Mouse (Mus musculus) MEL (cell line): ENCODE results near the gene Mmp25. TPM values are rescaled to one million over a fixed set of nuclear protein-coding genes. Genes with fewer than 3 reads are reported as not detected.

Source experiments
- DNase-seq: peaks from one replicate; pipeline ENCODE4 v3.0.0; 2011; ENCODE audit warnings: low read depth, low spot score
- H3K27ac ChIP-seq: 2 replicates; pipeline ENCODE4 v1.5.1; 2012; ENCODE audit warnings: low read depth, mild to moderate bottlenecking, control low read depth, low read length, moderate library complexity; ENCODE audit not compliant: control insufficient read depth
- H3K27me3 ChIP-seq, 2 experiments: fragments of 150-350 bp in 1 of 2; sonication (generic) in 1 of 2; 2 replicates each; pipeline ENCODE4 v1.6.1; 2012; ENCODE audit warnings: low read length in 2 of 2, mild to moderate bottlenecking in 2 of 2, improper control_type of control experiment in 1 of 2, moderate library complexity in 1 of 2; ENCODE audit not compliant: insufficient read depth in 2 of 2, control insufficient read depth in 1 of 2
- H3K36me3 ChIP-seq, 2 experiments: 2 replicates each; pipeline ENCODE4 v1.6.1; 2012 to 2014; ENCODE audit warnings: low read length in 2 of 2, improper control_type of control experiment in 1 of 2, inconsistent platforms in 1 of 2, mild to moderate bottlenecking in 1 of 2; ENCODE audit not compliant: insufficient read depth in 2 of 2, control insufficient read depth in 1 of 2
- H3K4me1 ChIP-seq, 2 experiments: fragments of 150-350 bp in 1 of 2; sonication (generic) in 1 of 2; 2 replicates each; pipeline ENCODE4 v1.6.1; 2012; ENCODE audit warnings: low read length in 2 of 2, improper control_type of control experiment in 1 of 2, mild to moderate bottlenecking in 1 of 2; ENCODE audit not compliant: insufficient read depth in 2 of 2, control insufficient read depth in 1 of 2
- H3K4me3 ChIP-seq, 2 experiments: fragments of 150-350 bp in 1 of 2; sonication (generic) in 1 of 2; 2 replicates each; pipeline ENCODE4 v1.5.1; 2012; ENCODE audit warnings: low read depth in 2 of 2, low read length in 2 of 2, mild to moderate bottlenecking in 2 of 2, moderate library complexity in 2 of 2, control low read depth in 1 of 2, improper control_type of control experiment in 1 of 2; ENCODE audit not compliant: control insufficient read depth in 1 of 2, insufficient read depth in 1 of 2
- H3K79me2 ChIP-seq: 2 replicates; pipeline ENCODE4 v1.6.1; 2012; ENCODE audit warnings: mild to moderate bottlenecking, low read length, moderate library complexity; ENCODE audit not compliant: control insufficient read depth, poor library complexity, insufficient read depth
- H3K9ac ChIP-seq: 2 replicates; pipeline ENCODE4 v1.6.1; 2012; ENCODE audit warnings: low read depth, mild to moderate bottlenecking, control low read depth, low read length, moderate library complexity; ENCODE audit not compliant: control insufficient read depth, poor library complexity, severe bottlenecking
- H3K9me3 ChIP-seq: fragments of 150-350 bp; sonication (generic); replicated peaks from 2 replicates; pipeline ENCODE4 v1.6.1; 2012; ENCODE audit warnings: mild to moderate bottlenecking, low read length, improper control_type of control experiment, moderate library complexity; ENCODE audit not compliant: insufficient read depth
- CHD1 ChIP-seq: IDR thresholded peaks from 2 replicates; pipeline ENCODE4 v1.6.1; 2012; ENCODE audit warnings: low read depth, mild to moderate bottlenecking, inconsistent platforms, low read length, improper control_type of control experiment
- CHD2 ChIP-seq: IDR thresholded peaks from 2 replicates; pipeline ENCODE4 v1.6.1; 2011; ENCODE audit warnings: low read length, improper control_type of control experiment
- HCFC1 ChIP-seq: IDR thresholded peaks from 2 replicates; pipeline ENCODE4 v1.6.1; 2012; ENCODE audit warnings: low read depth, mild to moderate bottlenecking, inconsistent platforms, low read length, improper control_type of control experiment, moderate library complexity
- JUND ChIP-seq: IDR thresholded peaks from 2 replicates; pipeline ENCODE4 v1.6.1; 2011; ENCODE audit warnings: low read depth, mild to moderate bottlenecking, improper control_type of control experiment, low read length
- KAT2A ChIP-seq: conservative IDR thresholded peaks from 2 replicates; pipeline ENCODE4 v1.6.1; 2012; ENCODE audit warnings: low read depth, low read length, improper control_type of control experiment, inconsistent platforms
- MAZ ChIP-seq: IDR thresholded peaks from 2 replicates; pipeline ENCODE4 v1.6.1; 2012; ENCODE audit warnings: low read depth, mild to moderate bottlenecking, inconsistent platforms, low read length, improper control_type of control experiment
- MXI1 ChIP-seq: IDR thresholded peaks from 2 replicates; pipeline ENCODE4 v1.6.1; 2011; ENCODE audit warnings: mild to moderate bottlenecking, low read depth, low read length, improper control_type of control experiment
- NRF1 ChIP-seq: IDR thresholded peaks from 2 replicates; pipeline ENCODE4 v1.6.1; 2014; ENCODE audit warnings: low read depth, mild to moderate bottlenecking, inconsistent platforms, low read length, improper control_type of control experiment, moderate library complexity; ENCODE audit not compliant: poor library complexity, insufficient read depth, severe bottlenecking
- POLR2A ChIP-seq, 2 experiments: IDR thresholded peaks; 2 replicates each; pipeline ENCODE4 v1.6.1; 2011 to 2012; ENCODE audit warnings: low read length in 2 of 2, mild to moderate bottlenecking in 2 of 2, control low read depth in 1 of 2, improper control_type of control experiment in 1 of 2, low read depth in 1 of 2, moderate library complexity in 1 of 2; ENCODE audit not compliant: control insufficient read depth in 1 of 2, insufficient read depth in 1 of 2, poor library complexity in 1 of 2
- POLR2AphosphoS2 ChIP-seq: IDR thresholded peaks from 2 replicates; pipeline ENCODE4 v1.6.1; 2011; ENCODE audit warnings: low read length, improper control_type of control experiment
- RAD21 ChIP-seq: IDR thresholded peaks from 2 replicates; pipeline ENCODE4 v1.6.1; 2011; ENCODE audit warnings: mild to moderate bottlenecking, low read depth, low read length, improper control_type of control experiment
- RCOR1 ChIP-seq: IDR thresholded peaks from 2 replicates; pipeline ENCODE4 v1.6.1; 2012; ENCODE audit warnings: low read depth, mild to moderate bottlenecking, inconsistent platforms, low read length, improper control_type of control experiment
- TBP ChIP-seq: IDR thresholded peaks from 2 replicates; pipeline ENCODE4 v1.8.0; 2011; ENCODE audit warnings: low read depth, low read length, improper control_type of control experiment
- USF2 ChIP-seq, 2 experiments: IDR thresholded peaks; 2 replicates each; pipeline ENCODE4 v1.6.1; 2011 to 2012; ENCODE audit warnings: improper control_type of control experiment in 2 of 2, low read length in 2 of 2, borderline replicate concordance in 1 of 2, inconsistent platforms in 1 of 2, low read depth in 1 of 2, mild to moderate bottlenecking in 1 of 2; ENCODE audit not compliant: insufficient read depth in 1 of 2
- ZMIZ1 ChIP-seq: IDR thresholded peaks from 2 replicates; pipeline ENCODE4 v1.6.1; 2012; ENCODE audit warnings: low read depth, mild to moderate bottlenecking, inconsistent platforms, low read length, improper control_type of control experiment, moderate library complexity
- ZNF384 ChIP-seq: IDR thresholded peaks from 2 replicates; pipeline ENCODE4 v1.6.1; 2012; ENCODE audit warnings: low read depth, mild to moderate bottlenecking, inconsistent platforms, low read length, improper control_type of control experiment
- polyA plus RNA-seq, 2 experiments: library from polyadenylated mRNA; stranded (reverse) in 1 of 2; unstranded in 1 of 2; fragments of >175 nt in 1 of 2; fragments of >200 nt in 1 of 2; gene quantifications; 2 replicates each; pipeline versions ENCODE4 v1.2.1 to v1.2.4; 2012; ENCODE audit warnings: low replicate concordance in 2 of 2, low read depth in 1 of 2; ENCODE audit not compliant: insufficient read length in 2 of 2, insufficient read depth in 1 of 2, missing spikeins in 1 of 2
- total RNA-seq: library from RNA; depleted of rRNA; stranded (reverse); fragments of 300-350 nt; gene quantifications from 2 replicates; pipeline ENCODE4 v1.2.3, GENCODE M21; 2012

The Mmp25 gene
- total and polyA plus RNA-seq, 3 experiments: 0.01 TPM; not detected in 2

- Histone ChIP-seq H3K27me3 (no peaks in the 10 kb centered on the region), H3K79me2 (no peaks in the 10 kb centered on the region)
- TF ChIP-seq RCOR1: no peak
Observed at GRCm38 (mm10) chr17:23683856-23684672, 39.0 kb upstream of the Mmp25 start, which contains the start of gene Cldn9. Cldn9 (minus strand) TSS chr17:23684026.

GRCm38 (mm10) chr17:23683226-23683625, 38.1 kb upstream of the Mmp25 start:
- H3K27me3 ChIP-seq: no peaks in the 10 kb centered on the region
- H3K4me1 ChIP-seq: peaks cover 0 to 19% of the 10 kb centered on the region in 2 experiments; a peak in 3 of 4 replicates
- no peaks in the 10 kb centered on the region for H3K79me2 ChIP-seq
- no peak overlapping the region for H3K4me3 ChIP-seq
- peaks cover 0 to 10% of the 10 kb centered on the region in 2 experiments; a peak in 2 of 4 replicates for H3K36me3 ChIP-seq
- TF ChIP-seq ZNF384: no peak
- TF ChIP-seq JUND: no peak
- no peak for TF ChIP-seq CHD1
- no peak for TF ChIP-seq ZMIZ1
- no peak for TF ChIP-seq NRF1
- TF ChIP-seq MAZ: no peak
- no peak for TF ChIP-seq USF2 (IDR thresholded peaks at IDR 0.05; ENCODE audit: borderline replicate concordance in 1 of 2, insufficient read depth in 1 of 2, low read depth in 1 of 2, low read length in 2 of 2)
- no peak for TF ChIP-seq POLR2AphosphoS2
- TF ChIP-seq TBP: no peak
- TF ChIP-seq CHD2: no peak
- TF ChIP-seq RAD21: no peak
- no peak for TF ChIP-seq POLR2A (IDR thresholded peaks at IDR 0.05; ENCODE audit: control insufficient read depth in 1 of 2, insufficient read depth in 1 of 2, low read depth in 1 of 2, low read length in 2 of 2, poor library complexity in 1 of 2)
- TF ChIP-seq RCOR1: no peak
- TF ChIP-seq KAT2A: no peak
- no peak for TF ChIP-seq HCFC1
- TF ChIP-seq MXI1: no peak
- DNase-seq: no peak
- H3K9ac ChIP-seq: no peak overlapping the region
- no peak overlapping the region for H3K27ac ChIP-seq
- H3K9me3 ChIP-seq: no peaks in the 10 kb centered on the region

More at GRCm38 (mm10) chr17:23683856-23684672, 39.0 kb upstream of the Mmp25 start, which contains the start of gene Cldn9:
- peaks cover 0 to 19% of the 10 kb centered on the region in 2 experiments; a peak in 3 of 4 replicates for H3K4me1 ChIP-seq
- no peaks in the 10 kb centered on the region for H3K9me3 ChIP-seq
- DNase-seq: peak; percentile 31
- H3K9ac ChIP-seq: no peak within 1 kb of the TSS
- no peak within 1 kb of the TSS for H3K27ac ChIP-seq
- peaks cover 0 to 10% of the 10 kb centered on the region in 2 experiments; a peak in 2 of 4 replicates for H3K36me3 ChIP-seq
- no peak within 1 kb of the TSS for H3K4me3 ChIP-seq
